Mouse (Mus musculus): ENCODE results near the gene Hdac4.

The Hdac4 gene

DNA sequence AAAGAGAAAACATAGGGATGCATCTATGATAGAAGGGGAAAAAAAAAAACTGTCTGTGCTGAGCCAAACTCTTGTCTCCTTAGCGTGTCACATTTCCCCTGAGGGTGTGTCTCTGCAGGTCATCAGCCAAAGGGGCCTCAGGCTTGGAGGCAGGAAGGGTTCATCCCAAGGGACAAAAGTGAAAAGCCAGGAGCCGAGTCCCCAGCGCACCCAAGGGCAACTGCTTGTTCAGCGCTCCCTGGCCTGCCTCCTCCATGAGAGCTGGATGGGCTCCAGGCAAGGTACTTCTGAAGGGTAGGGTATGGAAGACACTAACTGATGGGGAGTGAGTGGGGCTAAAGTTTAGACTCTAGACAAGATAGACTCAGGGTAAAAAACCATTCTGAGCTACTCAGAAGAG lies 273.8 kb downstream of the Hdac4 start:
- no peak for DNase-seq (ENCODE audit: low spot score)

- no peak for DNase-seq (ENCODE audit: low spot score)
Observed at GRCm38 (mm10) chr1:91921279-91921678, 274.2 kb downstream of the Hdac4 start.

DNA sequence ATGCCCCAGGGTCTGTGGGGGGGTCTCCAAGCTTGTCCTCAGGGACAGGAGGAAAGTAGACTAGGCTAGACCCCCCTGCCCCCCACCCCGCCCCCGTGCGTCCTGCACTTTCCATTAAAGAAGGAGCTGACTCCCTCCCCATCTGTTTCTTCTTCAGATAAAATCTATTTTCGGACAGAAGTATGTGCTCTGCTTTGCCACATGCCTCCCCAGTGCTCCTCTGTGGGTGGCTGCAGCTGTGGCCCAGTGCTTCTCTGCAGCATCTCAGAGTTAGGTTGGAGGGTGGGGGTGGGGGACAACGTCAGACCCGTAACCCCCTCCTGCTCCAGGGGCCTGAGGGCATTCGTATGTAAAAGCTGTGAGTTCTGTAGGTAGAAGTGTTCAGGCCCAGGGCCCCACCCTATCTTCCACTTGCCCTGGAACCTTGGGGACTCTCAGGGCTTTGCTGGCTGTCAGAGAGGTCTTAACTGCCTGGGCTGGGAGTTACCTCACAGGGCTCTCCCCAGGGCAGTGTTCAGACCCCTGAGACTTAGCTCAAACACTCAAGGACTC lies 275.4 kb downstream of the Hdac4 start:
- no peak for DNase-seq (ENCODE audit: low spot score)

DNA sequence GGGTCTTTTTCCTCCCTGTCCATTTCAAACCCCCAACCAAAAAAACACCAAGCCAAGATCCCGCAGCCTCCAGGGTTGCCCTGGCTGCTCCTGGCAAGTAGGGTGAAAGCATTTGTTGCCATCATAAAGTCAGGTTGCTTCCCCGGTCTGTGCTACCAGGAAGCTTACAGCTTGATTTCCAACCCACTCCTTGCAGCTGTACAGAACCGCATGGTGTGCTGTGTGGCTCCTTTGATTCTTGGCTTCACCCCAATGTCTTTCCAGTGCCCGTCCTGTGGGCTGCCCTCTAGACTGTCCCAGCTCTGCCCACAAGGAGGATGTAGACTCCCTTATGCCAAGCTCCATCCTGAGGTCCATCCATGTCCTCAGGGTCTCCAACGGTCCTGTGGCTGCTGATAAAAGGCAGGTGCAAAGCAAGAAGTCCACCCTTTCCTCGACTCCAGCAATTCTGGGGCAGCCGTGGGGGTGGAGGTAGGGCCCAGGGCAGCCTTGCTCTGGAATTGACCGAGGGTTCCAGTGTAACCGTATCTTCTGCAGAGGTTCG lies 277.2 kb downstream of the Hdac4 start:
- DNase-seq (ENCODE audit: low spot score): no peak

DNA sequence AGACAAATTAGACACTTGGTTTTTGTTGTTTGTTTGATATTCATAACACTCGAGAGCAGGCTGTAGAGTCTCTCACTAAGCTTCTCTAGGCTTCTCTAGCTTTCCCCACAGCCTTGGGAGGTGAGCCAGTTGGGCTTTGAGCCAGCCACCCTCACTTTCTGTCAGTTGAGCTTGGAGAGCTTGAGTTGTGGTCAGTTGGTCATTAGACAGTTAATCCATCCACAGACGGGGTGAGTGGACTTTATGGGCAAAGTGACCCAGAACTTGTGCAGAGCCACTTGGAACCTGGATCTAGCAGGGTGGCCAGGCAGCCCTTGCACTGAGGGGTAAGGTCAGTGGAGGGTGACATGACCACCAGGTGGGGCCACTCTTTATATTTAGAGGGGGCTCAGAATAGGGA lies 277.9 kb downstream of the Hdac4 start:
- no peak for DNase-seq (ENCODE audit: low spot score)

GRCm38 (mm10) chr1:91915961-91916360 lies 279.5 kb downstream of the Hdac4 start:
- no peak for DNase-seq (ENCODE audit: low spot score)

DNA sequence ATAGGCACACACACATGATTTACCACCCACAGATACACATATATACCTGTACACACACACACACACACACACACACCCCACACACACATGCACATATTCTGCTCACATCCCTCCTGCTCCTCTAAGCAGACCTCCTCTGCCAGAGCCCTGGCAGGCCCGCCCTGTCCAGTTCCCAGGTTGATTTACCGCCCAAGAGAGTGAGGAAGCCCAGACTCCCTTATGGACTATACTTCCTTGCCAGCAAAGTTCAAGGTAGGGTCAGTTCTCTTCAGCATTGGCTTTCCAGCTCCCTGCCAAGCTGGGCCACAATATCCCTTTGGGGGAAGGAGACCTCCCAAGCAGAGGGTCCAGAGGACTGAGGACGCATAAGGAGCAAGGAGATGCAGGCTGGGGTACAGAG lies 280.9 kb downstream of the Hdac4 start:
- no peak for DNase-seq (ENCODE audit: low spot score)

- DNase-seq (ENCODE audit: low spot score): no peak
Observed at GRCm38 (mm10) chr1:91913850-91914249, 281.6 kb downstream of the Hdac4 start.

DNA sequence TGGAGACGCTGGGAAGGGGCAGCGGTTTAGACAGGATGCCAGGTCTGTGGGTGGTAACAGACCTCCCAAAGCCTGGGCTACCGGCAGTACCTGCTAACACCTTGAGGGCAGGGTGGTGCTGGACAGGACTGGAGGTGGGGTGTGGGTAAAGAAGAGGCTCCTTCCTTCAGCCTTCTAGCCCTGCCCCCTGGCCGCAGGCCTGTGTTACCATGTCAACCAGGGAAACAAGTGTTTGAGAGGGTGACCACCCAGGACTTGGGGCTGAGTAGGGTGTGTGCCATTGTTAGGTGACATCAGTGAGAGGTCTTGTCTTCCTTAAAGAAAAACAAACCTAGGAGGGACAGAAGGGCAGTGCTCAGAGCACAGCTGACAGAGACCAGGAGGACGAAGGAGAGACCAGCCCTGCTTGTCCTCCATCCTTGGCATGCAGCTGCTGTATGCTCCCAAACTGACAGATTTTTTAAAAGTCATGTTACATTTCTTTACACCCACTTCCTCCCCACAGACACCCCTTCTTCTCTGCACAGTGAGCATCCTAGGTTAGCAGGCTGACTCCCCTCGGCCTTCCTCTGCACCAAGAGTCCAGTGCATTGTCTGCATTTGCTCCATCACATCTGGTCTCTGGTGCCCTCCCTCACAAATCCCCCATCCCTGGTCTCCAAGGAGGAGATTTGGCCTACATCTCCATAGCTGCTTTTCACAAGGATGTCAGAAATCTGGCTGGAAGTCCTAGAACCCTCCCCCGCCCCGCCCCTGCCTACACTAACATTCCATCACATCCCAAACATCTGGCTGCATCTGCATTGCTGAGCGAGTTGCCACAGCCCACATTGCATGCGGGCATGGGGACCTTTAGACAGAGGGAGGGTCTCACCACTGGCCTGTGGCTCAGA lies 283.0 kb downstream of the Hdac4 start:
- DNase-seq (ENCODE audit: low spot score): no peak

DNA sequence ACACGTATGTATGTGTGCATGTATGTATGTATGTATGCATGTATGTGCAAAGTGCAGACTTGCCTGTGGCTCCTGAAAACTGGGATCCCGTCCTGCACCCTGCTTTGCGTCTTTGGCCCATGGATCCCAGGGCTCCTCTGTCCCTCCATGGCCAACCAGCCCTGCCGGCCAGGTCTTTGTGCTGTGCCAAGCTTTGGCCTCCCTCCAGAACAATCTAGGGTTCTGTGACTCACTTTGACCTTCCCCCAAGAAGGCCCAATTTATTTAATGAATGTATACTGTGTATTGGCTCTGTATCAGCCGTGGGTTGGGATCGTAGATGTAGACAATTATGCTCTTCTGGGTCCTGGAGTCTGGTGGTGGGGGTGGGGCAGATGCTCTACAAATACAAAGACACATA lies 290.2 kb downstream of the Hdac4 start:
- DNase-seq (ENCODE audit: low spot score): no peak

- DNase-seq (ENCODE audit: low spot score): no peak
Observed at GRCm38 (mm10) chr1:91903241-91903981, 292.1 kb downstream of the Hdac4 start.

GRCm38 (mm10) chr1:91897078-91897477 lies 298.4 kb downstream of the Hdac4 start:
- no peak for DNase-seq (ENCODE audit: low spot score)

- DNase-seq (ENCODE audit: low spot score): no peak
Observed at GRCm38 (mm10) chr1:91894286-91894685, 301.2 kb downstream of the Hdac4 start.

GRCm38 (mm10) chr1:91893598-91893997 lies 301.9 kb downstream of the Hdac4 start:
- no peak for DNase-seq (ENCODE audit: low spot score)

DNA sequence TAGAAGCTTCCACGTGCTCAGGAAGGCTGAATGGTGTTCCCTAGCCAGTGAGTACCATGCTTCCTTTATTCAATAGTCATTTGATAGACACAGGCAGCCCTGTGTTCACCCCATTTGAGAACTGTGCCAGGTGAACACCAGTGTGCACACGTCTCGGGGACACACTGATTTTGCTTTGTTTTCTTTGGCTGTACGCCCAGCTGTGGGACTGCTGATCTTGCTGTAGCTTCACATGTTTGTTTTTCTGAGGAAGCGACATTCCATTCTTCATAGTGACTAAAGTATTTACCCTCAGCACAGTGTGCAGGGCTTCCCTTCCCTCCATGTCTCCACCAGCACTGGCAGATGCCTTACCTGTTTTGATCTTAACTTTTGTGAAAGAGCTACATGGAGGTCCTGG lies 312.4 kb downstream of the Hdac4 start:
- DNase-seq (ENCODE audit: low spot score): no peak

GRCm38 (mm10) chr1:91880899-91881298 lies 314.6 kb downstream of the Hdac4 start:
- DNase-seq (ENCODE audit: low spot score): no peak

- no peak for DNase-seq (ENCODE audit: low spot score)
Observed at GRCm38 (mm10) chr1:91880156-91880555, 315.3 kb downstream of the Hdac4 start.
